Mouse (Mus musculus) stomach, embryonic 16.5 days (tissue): ENCODE measurements around the gene Col28a1. TPM values are rescaled to one million over a fixed set of nuclear protein-coding genes. Genes with fewer than 3 reads are reported as not detected.

ENCODE experiments used
- ATAC-seq: fragments of 200-750 bp; cut with Nextera tagmentation; 2 replicates; pipeline ENCODE4 v1.8.0; 2017; ENCODE audit warnings: moderate number of reproducible peaks, moderate TSS enrichment; ENCODE audit not compliant: insufficient read depth, low FRiP score
- H3K27ac ChIP-seq: fragments of 300-500 bp; sonication (generic); 2 replicates; pipeline ENCODE4 v1.5.1; 2014; ENCODE audit warnings: low read length
- H3K27me3 ChIP-seq: fragments of 300-500 bp; sonication (generic); 2 replicates; pipeline ENCODE4 v1.6.1; 2014; ENCODE audit warnings: low read length, control low read depth, mixed read lengths; ENCODE audit not compliant: control insufficient read depth, insufficient read depth
- H3K36me3 ChIP-seq: fragments of 300-500 bp; sonication (generic); 2 replicates; pipeline ENCODE4 v1.6.1; 2014; ENCODE audit warnings: low read length; ENCODE audit not compliant: control insufficient read depth, insufficient read depth
- H3K4me1 ChIP-seq: fragments of 300-500 bp; sonication (generic); 2 replicates; pipeline ENCODE4 v1.6.1; 2014; ENCODE audit warnings: low read length, control low read depth, mixed read lengths; ENCODE audit not compliant: control insufficient read depth, insufficient read depth
- H3K4me2 ChIP-seq: fragments of 300-500 bp; sonication (generic); 2 replicates; pipeline ENCODE4 v1.6.1; 2014; ENCODE audit warnings: low read depth, low read length, mixed read lengths
- H3K4me3 ChIP-seq: fragments of 300-500 bp; sonication (generic); replicated peaks from 2 replicates; pipeline ENCODE4 v1.5.1; 2014; ENCODE audit warnings: mild to moderate bottlenecking, low read length
- H3K9ac ChIP-seq: fragments of 300-500 bp; sonication (generic); 2 replicates; pipeline ENCODE4 v1.6.1; 2014; ENCODE audit warnings: low read length
- H3K9me3 ChIP-seq: fragments of 300-500 bp; sonication (generic); replicated peaks from 2 replicates; pipeline ENCODE4 v1.6.1; 2016; ENCODE audit warnings: low read length, control low read depth; ENCODE audit not compliant: control insufficient read depth
- WGBS: fragments of 180-500 bp; shearing (Covaris S2); extraction: QIAGEN DNeasy Blood & Tissue Kit; methylation state at CpG from one replicate; pipeline ENCODE4 v1.1.7; 2014; 5-methylcytosine and 5-hydroxymethylcytosine counted together
- polyA plus RNA-seq: library from polyadenylated mRNA; unstranded; fragments of >200 nt; fragmentation: Nextera tagmentation; extraction: Ambion mirVana; gene quantifications from 2 replicates; pipeline ENCODE4 v1.2.1, GENCODE M21; 2015

Gene Col28a1
- polyA plus RNA-seq, 1 experiment from 2014 or later = 2.5 TPM

GRCm38 (mm10) chr6:8176116-8176515 lies 16.3 kb downstream of the Col28a1 start:
- Histone ChIP-seq H3K9me3 (no peaks in the 10 kb centered on the region), H3K4me2 (no peak overlapping the region), H3K4me3 (no peak overlapping the region), H3K9ac (no peak overlapping the region), H3K27me3 (no peaks in the 10 kb centered on the region), H3K4me1 (no peaks in the 10 kb centered on the region; the same call in none of the 2 replicates), H3K36me3 (no peaks in the 10 kb centered on the region), H3K27ac (no peak overlapping the region)
- 85% methylated on average over 2 of the region's 2 CpGs for WGBS
- no peak for ATAC-seq

DNA sequence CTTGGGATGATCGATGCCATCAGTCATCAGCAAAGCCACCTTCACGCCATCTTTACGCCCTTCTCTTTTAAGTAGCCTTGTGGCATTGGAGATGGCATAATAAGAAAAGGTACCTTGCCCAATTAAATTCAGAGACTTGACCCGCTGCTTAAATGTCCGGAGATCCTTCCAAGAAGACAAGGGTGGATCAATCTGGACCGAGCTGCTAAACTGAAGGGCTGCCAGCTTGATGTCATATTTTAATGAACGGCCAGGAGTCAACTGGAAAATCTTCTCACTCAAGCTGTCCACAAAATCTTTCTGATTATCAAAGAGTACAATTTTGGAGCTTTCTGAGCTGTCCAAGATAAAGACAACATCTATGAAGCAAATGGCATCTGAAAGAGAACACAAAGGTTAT lies 17.1 kb downstream of the Col28a1 start:
- Histone ChIP-seq H3K4me2 (no peak overlapping the region), H3K27ac (no peak overlapping the region), H3K9me3 (no peaks in the 10 kb centered on the region), H3K27me3 (no peaks in the 10 kb centered on the region), H3K36me3 (no peaks in the 10 kb centered on the region), H3K4me1 (no peaks in the 10 kb centered on the region; the same call in none of the 2 replicates), H3K9ac (no peak overlapping the region), H3K4me3 (no peak overlapping the region)
- ATAC-seq = no peak
- WGBS = 90% methylated on average over 7 of the region's 7 CpGs

DNA sequence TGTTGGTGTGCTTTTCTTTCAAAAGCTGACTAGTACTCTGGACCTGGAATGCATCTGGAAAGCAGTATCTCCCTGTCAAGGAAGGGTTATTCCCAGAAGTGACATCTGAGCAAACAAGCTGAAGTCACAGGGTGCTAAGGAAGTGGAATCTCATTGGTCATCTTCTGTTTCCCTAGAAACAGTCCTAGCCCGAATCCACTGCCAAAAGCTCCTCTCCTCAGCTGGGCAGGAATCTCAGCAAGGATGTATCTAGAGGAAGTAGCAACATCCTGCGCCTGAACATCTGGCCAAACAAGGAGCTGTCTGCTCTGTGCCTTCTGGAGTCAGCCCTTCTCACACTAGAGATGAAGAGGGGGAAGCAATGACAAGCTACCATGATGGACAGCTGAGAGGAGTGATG lies 18.4 kb downstream of the Col28a1 start:
- Histone ChIP-seq H3K36me3 (no peaks in the 10 kb centered on the region), H3K4me3 (no peak overlapping the region), H3K27me3 (no peaks in the 10 kb centered on the region), H3K9me3 (no peaks in the 10 kb centered on the region), H3K9ac (no peak overlapping the region), H3K4me2 (no peak overlapping the region), H3K27ac (no peak overlapping the region), H3K4me1 (no peaks in the 10 kb centered on the region; the same call in none of the 2 replicates)
- no peak for ATAC-seq
- WGBS = 39% methylated on average over 2 of the region's 2 CpGs

DNA sequence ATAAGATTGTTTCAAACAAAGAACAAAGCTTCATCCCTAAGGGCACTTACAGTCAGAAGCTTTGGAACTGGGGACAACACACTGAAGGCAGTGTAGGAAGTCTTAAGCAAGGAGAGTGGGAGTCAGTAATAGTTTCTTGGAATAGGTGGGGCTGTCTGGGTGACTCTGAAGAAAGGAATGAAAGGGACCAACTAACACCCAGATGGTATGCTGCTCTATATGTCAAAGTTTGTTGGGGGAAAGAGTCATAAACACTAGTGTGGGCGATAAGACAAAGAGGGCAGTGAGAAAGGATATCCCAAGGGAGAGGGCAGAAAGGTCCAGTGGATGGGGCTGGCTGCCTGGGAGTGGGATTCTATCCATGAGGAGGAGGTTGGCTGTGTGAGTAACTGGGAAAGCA lies 20.3 kb downstream of the Col28a1 start:
- H3K36me3 ChIP-seq = no peaks in the 10 kb centered on the region
- H3K4me3 ChIP-seq = no peak overlapping the region
- no peak overlapping the region for H3K9ac ChIP-seq
- no peak overlapping the region for H3K4me2 ChIP-seq
- no peaks in the 10 kb centered on the region; the same call in none of the 2 replicates for H3K4me1 ChIP-seq
- ATAC-seq = no peak
- no peak overlapping the region for H3K27ac ChIP-seq
- no peaks in the 10 kb centered on the region for H3K9me3 ChIP-seq
- H3K27me3 ChIP-seq = no peaks in the 10 kb centered on the region
- WGBS = 74% methylated on average over 1 of the region's 1 CpGs

DNA sequence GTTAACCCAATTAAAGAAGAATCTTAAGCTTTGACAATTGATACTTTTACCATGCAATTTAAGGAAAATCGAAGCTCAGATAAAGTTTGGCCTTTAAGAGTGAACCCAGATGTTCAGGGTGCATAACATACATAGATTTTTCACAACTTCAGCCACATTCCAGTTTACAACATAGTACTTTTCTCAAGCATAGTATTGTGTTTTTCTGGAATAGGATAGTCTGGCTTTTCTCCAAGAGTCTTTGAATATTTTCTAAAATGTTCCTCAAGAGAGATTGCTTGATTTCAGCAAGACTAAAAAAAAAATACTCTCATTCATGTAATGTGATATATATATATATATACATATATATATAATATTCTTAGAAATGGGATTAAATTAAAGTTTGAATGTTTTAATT lies 27.7 kb downstream of the Col28a1 start:
- Histone ChIP-seq H3K27me3 (no peaks in the 10 kb centered on the region), H3K9me3 (no peaks in the 10 kb centered on the region), H3K4me1 (no peaks in the 10 kb centered on the region), H3K36me3 (no peaks in the 10 kb centered on the region), H3K9ac (no peak overlapping the region), H3K27ac (no peak overlapping the region), H3K4me2 (no peak overlapping the region), H3K4me3 (no peak overlapping the region)
- 46% methylated on average over 1 of the region's 1 CpGs for WGBS
- no peak for ATAC-seq

DNA sequence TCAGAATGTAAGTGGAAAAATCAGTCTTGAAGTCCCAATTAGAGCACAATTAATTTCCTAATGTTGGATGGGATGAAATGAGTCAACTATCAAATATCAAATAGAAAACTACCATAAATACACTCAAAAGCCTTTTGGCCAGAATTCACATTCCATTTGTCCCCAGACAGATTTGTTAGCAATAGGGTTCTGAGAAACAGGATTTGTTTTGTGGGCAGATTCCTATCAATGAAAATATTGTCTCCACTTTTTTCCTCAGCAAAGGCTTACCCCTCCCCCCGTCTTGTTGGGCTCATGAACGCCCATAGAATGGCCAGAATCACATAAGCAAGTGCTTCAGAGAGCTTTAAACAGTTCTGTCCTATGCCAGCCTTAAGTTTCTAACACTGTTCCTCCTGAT lies 32.4 kb downstream of the Col28a1 start:
- no peak overlapping the region for H3K27ac ChIP-seq
- H3K9me3 ChIP-seq = no peaks in the 10 kb centered on the region
- H3K9ac ChIP-seq = no peak overlapping the region
- no peaks in the 10 kb centered on the region for H3K27me3 ChIP-seq
- WGBS = 52% methylated on average over 2 of the region's 2 CpGs
- H3K4me1 ChIP-seq = no peaks in the 10 kb centered on the region
- H3K4me3 ChIP-seq = no peak overlapping the region
- ATAC-seq = no peak
- no peak overlapping the region for H3K4me2 ChIP-seq
- H3K36me3 ChIP-seq = no peaks in the 10 kb centered on the region

DNA sequence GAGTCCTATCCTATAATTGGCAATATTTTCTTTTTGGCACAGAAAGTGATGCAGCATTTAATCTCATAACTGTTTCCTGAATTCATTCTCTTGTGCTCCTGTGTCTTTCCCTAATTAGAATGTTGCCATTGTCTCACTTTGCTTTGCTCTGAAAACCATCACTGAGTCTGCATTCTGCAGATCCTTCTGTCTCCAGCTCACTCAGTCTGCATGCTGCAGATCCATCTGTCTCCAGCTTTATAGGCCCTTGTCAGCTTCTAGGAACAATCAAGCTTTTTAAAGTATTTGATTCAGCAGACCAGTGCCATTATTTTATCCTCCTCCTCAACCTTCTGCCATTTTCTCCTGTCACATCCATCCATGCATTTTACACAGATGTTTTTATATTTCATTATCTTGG lies 35.3 kb downstream of the Col28a1 start:
- no peak for ATAC-seq
- H3K4me1 ChIP-seq = no peaks in the 10 kb centered on the region
- no peaks in the 10 kb centered on the region for H3K27me3 ChIP-seq
- H3K36me3 ChIP-seq = no peaks in the 10 kb centered on the region
- H3K4me2 ChIP-seq = no peak overlapping the region
- H3K27ac ChIP-seq = no peak overlapping the region
- H3K9me3 ChIP-seq = no peaks in the 10 kb centered on the region
- no peak overlapping the region for H3K4me3 ChIP-seq
- no peak overlapping the region for H3K9ac ChIP-seq

GRCm38 (mm10) chr6:8152551-8153361 lies 39.7 kb downstream of the Col28a1 start:
- Histone ChIP-seq H3K36me3 (no peaks in the 10 kb centered on the region), H3K9me3 (no peaks in the 10 kb centered on the region), H3K4me3 (no peak overlapping the region), H3K4me1 (no peaks in the 10 kb centered on the region), H3K27me3 (no peaks in the 10 kb centered on the region), H3K4me2 (no peak overlapping the region), H3K9ac (no peak overlapping the region), H3K27ac (no peak overlapping the region)
- ATAC-seq = no peak
- WGBS = 53% methylated on average over 10 of the region's 10 CpGs

DNA sequence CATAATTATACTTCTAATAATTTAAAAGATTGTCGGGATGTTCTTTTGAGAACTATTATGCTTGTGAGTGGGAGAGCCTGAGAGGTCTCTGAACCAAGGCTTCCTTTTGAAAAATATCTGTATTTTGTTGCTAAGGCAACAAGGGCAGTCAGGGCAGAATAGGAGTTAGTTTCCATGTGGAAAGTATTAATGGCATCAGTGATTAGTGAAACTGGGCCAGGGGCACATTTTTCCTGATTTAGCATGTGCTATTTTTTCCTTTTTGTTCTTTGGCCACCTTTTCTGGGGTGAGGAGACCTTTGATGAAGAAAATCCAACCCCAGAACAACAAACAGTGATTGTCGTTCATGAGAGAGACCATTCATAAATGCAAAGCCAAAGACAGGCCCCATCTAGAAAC lies 43.5 kb downstream of the Col28a1 start:
- ATAC-seq = no peak
- 87% methylated on average over 2 of the region's 2 CpGs for WGBS

More for the DNA sequence above, 43.5 kb downstream of the Col28a1 start:
- Histone ChIP-seq H3K36me3 (no peaks in the 10 kb centered on the region), H3K9me3 (no peaks in the 10 kb centered on the region), H3K27me3 (no peaks in the 10 kb centered on the region), H3K4me3 (no peak overlapping the region), H3K27ac (no peak overlapping the region), H3K9ac (no peak overlapping the region), H3K4me1 (no peaks in the 10 kb centered on the region), H3K4me2 (no peak overlapping the region)
